Mouse (Mus musculus): ENCODE measurements around the gene Trp73.

Trp73 gene

DNA sequence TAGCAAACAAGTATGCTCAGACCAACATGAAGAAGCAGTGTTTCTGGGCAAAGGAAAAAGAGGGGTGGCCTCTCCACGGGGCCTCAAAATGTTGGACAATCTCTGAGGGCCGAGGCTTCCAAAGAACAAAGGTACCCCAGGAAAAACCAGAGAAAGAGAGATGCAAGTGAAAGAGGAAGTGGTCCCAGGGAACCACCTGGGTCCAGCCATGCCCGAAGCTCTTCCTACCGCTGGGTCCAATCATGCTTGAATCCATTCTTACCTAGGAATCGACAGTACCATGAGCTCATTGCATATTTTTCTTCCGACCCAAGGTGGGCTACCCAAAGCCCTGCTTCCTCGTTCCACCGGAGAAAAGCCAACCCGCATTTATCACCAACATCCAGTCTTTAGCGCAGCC is 36.1 kb downstream of the Trp73 start:
- no peak for DNase-seq (ENCODE audit: low spot score)

GRCm38 (mm10) chr4:154103386-154103785 is 36.6 kb downstream of the Trp73 start:
- DNase-seq (ENCODE audit: low spot score): no peak

- no peak for DNase-seq (ENCODE audit: low spot score)
Observed at GRCm38 (mm10) chr4:154099361-154099760, 40.6 kb downstream of the Trp73 start.

DNA sequence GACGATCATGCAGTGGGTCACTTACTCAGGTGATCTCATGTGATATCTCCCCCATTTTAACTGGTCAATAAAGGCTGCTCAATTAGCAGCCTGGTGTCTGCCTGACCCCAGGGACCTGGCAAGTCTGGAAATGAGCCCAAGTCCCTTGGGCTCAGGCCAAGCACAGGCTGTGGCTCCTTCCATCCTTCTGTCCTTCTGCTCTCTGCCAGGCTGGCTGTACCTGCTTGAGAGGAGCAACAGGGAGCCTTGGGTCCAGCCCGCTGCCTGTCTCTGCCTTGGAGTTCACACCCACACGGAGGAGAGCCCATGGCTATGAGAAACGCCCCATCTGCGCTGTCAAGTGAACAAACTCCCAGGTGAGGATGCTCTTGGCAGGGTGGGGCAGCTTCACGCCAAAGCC is 43.9 kb downstream of the Trp73 start:
- no peak for DNase-seq (ENCODE audit: low spot score)

- no peak for DNase-seq (ENCODE audit: low spot score)
Observed at GRCm38 (mm10) chr4:154093210-154093609, 46.8 kb downstream of the Trp73 start.

- DNase-seq (ENCODE audit: low spot score): no peak
Observed at GRCm38 (mm10) chr4:154091356-154091755, 48.7 kb downstream of the Trp73 start.

DNA sequence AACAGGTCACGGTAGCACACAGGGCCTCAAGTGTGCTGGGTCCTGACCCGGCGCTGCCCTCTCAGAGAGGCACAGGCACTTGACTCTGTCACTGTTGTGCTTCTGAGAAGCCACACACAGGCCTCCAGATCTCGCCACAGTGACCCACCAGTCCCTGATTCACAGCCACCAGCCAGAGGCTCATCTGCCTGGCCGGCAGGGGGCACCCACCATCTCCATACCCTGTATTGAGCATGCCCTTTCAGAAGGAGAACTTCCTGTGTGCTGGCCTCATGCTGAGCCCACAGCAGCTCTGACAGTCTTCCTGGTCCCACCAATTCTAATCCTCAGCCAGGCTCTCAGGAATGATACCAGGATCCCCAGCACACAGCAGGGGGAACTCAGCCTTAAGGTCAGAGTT is 50.8 kb downstream of the Trp73 start:
- DNase-seq (ENCODE audit: low spot score): no peak

GRCm38 (mm10) chr4:154086436-154086835 is 53.6 kb downstream of the Trp73 start:
- DNase-seq (ENCODE audit: low spot score): no peak

DNA sequence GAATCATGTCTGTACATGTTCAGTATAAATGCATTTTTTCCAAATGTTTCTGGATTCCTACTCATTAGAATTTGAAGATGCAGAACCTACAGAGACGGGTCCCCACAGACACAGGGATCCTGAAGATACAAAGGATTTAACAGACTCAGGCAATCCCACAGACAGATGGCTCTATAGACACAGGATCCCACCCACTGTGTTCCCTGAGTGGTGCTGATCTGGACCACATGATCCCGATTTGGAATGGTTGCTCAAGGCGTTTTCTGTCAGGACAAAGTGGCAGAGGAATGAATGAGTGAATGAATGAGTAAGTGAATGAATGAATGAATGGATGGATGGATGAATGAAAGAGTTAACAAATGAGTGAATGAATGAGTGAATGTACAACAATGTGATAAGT is 54.2 kb downstream of the Trp73 start:
- no peak for DNase-seq (ENCODE audit: low spot score)

DNA sequence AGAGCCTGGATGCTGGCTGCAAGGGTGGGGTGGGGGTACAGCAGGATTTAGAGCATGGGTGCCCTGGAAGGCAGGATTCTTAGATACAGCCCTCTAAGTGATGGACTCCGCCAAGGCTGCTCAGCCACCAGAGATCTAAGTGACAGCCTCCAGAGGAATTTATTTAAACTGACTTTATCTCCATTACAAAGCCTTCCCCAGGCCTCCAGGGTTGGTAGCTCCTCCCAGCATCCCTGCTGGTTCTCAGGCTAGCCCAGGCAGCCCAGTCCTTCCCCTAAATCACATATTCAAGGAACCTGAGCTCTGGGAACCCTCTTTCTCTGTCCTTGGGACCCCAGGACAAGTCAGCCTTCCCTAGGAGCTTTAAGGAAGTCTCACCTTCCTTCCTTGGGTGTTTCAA is 58.0 kb downstream of the Trp73 start:
- no peak for DNase-seq (ENCODE audit: low spot score)

DNA sequence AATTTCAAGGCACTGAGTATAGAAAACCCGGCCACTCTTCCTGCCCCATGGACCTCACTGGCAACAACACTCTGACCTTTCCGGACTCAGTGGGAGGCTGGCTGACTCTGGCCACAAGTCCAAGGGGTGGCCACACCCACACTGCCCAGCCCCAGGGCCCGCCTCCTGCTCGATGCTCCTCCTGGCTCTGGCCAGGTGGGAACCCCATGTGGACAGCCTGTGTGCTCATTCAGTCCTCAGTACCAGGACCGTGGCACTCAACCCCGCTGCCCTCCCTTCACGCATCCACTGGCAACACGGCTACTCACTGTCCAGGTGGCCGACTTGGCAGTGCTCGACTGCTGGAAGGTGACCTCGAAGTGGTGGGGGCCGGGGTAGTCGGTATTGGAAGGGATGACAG is 59.0 kb downstream of the Trp73 start:
- no peak for DNase-seq (ENCODE audit: low spot score)

DNA sequence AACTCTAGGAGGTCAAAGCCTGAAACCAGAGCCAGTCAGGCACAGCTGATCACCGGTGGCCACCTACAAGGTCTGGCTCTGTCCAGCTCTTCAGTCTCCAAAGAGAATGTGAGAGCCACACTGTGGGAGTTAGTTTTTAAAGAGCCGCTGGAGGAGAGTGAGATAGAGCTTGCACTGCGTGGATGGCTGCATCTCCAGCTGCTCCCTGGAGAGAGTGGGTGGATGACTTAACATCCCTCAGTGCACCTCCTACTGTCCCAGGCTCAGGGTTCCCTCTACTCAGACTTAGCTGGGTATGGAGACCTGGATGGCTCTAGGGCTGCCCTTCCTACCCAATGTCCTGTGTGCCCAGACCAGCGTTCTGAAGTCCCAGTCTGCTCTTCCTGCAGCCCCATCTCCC is 59.8 kb downstream of the Trp73 start:
- no peak for DNase-seq (ENCODE audit: low spot score)

GRCm38 (mm10) chr4:154071941-154072340 is 68.1 kb downstream of the Trp73 start:
- DNase-seq (ENCODE audit: low spot score): no peak

- no peak for DNase-seq (ENCODE audit: low spot score)
Observed at GRCm38 (mm10) chr4:154071521-154071920, 68.5 kb downstream of the Trp73 start.

DNA sequence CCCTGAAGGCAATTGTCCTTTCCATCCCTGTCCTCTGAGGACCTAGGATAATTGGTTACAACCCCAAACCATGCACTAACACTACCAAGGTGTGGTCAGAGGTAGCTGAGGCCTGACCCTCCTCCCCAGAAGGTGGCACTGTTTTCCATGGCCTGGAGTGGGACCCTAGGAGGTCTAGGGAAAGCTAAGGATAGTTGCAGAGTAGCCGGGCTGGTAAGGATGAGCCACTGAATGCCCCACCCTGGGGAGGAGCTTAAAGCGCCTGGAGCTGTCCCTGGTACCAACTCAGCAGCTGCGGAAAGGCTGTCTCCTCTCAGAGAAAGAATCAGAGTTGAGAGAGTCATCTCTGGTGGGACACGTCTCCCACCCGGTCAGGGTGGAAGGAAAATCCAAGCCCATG is 69.1 kb downstream of the Trp73 start:
- peak; percentile 42 for DNase-seq (ENCODE audit: low spot score)

GRCm38 (mm10) chr4:154064827-154065773 is 74.9 kb downstream of the Trp73 start:
- peak; percentile 64 for DNase-seq (ENCODE audit: low spot score)

GRCm38 (mm10) chr4:154057696-154058095 is 82.3 kb downstream of the Trp73 start:
- DNase-seq (ENCODE audit: low spot score): no peak

GRCm38 (mm10) chr4:154056661-154057060 is 83.3 kb downstream of the Trp73 start:
- DNase-seq (ENCODE audit: low spot score): no peak

DNA sequence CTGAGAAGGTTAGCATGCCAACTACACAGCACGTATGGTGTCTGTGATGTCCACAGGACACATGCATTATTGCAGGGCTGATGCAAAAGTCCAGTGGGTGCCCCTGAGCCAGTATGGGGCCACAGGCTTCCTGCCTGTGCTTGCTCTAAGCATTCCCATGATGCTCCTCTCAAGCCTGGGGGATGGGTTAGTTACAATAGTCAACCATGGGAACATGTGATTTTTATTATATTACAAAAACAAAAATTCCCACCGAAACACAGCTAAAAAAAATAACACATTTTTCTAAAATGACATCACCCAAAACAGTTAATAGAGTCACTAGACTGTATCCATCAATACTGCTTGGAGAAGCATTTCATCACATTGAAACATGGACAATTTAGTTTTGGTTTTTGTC is 84.0 kb downstream of the Trp73 start:
- no peak for DNase-seq (ENCODE audit: low spot score)

GRCm38 (mm10) chr4:154055482-154055881 is 84.5 kb downstream of the Trp73 start:
- DNase-seq (ENCODE audit: low spot score): no peak

GRCm38 (mm10) chr4:154053065-154053464 is 86.9 kb downstream of the Trp73 start:
- DNase-seq (ENCODE audit: low spot score): no peak

GRCm38 (mm10) chr4:154051401-154051800 is 88.6 kb downstream of the Trp73 start:
- DNase-seq (ENCODE audit: low spot score): no peak

GRCm38 (mm10) chr4:154045837-154046236 is 94.2 kb downstream of the Trp73 start:
- no peak for DNase-seq (ENCODE audit: low spot score)

DNA sequence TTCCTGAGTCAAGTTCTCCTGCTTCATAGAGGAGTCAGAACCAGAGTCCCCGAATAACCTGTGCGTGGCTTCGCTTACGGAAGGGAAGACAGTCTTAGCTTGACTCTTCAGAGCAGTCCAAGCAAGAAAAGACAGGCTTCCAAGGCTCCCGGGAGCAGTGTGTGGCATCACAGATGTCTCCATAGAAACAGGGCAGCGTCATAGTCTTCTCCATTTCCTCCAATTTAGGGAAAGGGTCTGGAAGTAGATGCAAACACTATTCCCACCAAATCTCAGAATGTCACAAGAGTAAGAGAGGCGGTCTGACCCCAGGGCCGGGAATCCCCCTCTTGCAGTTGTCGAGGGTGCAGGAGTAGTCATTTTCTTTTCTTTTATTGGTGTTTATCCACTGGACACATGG is 97.4 kb downstream of the Trp73 start, which contains the start of gene Ccdc27:
Gene Ccdc27 (minus strand): TSS at position 101 of the 400 bp plus-strand sequence.
- DNase-seq (ENCODE audit: low spot score): no peak

Measured in MN1 (cell line).